Mouse (Mus musculus): Measurements from ENCODE around the gene Rinl.

DNA sequence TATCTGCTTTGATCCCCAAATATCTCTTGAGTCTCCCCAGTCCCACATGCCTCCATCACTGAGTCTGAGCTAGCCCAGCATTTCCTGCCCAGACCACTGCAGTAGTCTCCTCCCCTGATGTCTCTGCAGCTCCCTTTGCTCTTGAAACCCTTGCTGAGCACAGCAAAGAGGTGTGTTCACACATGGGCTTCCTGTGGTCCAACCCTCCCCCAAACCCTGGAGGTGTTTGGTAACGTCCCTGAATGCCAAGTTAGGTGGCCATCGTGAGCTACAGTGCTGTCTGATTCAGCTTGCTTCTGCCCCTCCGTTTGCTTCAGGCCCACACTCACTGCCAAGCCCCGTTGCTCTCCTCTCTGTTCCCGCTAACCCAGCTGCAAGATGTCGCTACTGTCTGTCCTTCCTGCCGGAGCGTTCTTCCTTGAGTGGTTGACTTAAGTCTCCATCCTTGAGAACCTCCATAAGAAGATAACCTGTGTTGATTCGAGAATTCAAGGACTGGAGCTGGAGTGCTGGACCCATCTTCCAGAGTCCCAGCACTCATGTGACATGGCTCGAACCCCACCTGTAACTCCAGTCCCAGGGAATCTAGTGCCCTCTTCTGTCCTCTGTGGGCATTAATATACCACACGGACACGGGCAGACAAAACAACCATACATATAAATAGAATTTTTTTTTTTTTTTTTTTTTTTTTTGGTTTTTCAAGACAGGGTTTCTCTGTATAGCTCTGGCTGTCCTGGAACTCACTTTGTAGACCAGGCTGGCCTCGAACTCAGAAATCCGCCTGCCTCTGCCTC is 3.8 kb downstream of the Rinl start:
- TF ChIP-seq CTCF (IDR thresholded peaks at IDR 0.05; ENCODE audit: control insufficient read depth, insufficient read depth, insufficient read length) (no peak), MYOD1 (IDR thresholded peaks at IDR 0.05; ENCODE audit: control insufficient read depth, insufficient read length, low read depth) (no peak), MYOG (IDR thresholded peaks at IDR 0.05; ENCODE audit: control insufficient read depth, extremely low read depth, insufficient read length) (no peak), FOSL1 (IDR thresholded peaks at IDR 0.05; ENCODE audit: insufficient read depth, low read length, poor library complexity, severe bottlenecking) (no peak), MAX (IDR thresholded peaks at IDR 0.05) (no peak), USF1 (IDR thresholded peaks at IDR 0.05; ENCODE audit: low read depth) (no peak), CEBPB (IDR thresholded peaks at IDR 0.05; ENCODE audit: low read depth) (no peak)

Measured in C2C12 (cell line).